Mouse (Mus musculus) leukemia stem cell, adult 10-12 weeks (primary cell): ENCODE results near the gene Mcpt4. TPM values are rescaled to one million over a fixed set of nuclear protein-coding genes. Genes with fewer than 3 reads are reported as not detected.

ENCODE experiments used
- polyA plus RNA-seq: library from polyadenylated mRNA; stranded (reverse); fragments of >175 nt; gene quantifications from 2 replicates; pipeline ENCODE4 v1.2.3, GENCODE M21; 2012; ENCODE audit warnings: low replicate concordance

Gene Mcpt4
- 0.75 TPM in 1 of 2 replicates, not detected in the other for polyA plus RNA-seq

DNA sequence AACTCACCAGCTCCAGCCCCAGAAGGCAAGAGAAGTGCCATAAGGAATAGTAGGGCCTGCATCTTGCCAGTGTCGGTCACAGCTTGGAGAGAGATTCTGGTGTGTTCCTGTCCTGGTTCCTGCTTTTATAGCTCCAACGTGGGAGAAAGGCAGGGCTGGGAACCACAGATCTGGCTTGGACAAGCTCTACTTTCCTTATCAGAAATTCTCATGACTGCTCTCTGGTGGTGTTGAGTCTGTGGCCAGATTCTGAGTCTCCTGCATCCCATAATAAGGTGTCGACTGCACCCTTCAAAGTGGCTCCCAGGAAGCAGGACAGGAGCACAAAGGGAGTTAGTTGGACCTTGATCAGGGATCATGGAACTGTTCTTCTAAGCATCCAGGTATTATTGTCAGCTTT is at the start of gene Mcpt4:
TSS of gene Mcpt4 (minus strand) at position 101 of the 400 bp plus-strand sequence.

DNA sequence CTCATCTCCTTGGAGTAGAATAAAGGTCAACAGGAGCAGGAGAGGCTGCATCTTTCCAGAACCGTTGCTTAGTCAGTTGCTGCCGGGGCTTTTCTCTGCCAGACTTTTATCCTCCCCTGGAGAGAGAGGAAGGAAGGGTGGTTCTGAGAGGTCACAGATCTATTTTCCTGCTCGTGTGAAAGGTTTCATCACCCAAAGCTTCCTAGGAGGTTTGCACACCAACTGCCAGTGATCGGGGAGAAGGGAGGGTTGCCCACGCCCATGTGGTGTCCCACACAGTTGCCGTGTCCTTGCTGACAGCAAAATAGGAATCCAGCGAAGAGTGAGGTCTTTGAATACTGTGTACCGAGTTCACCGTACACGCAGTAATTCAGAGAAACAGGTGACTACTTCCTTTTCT is 40.3 kb upstream of the Mcpt4 start, which contains the start of gene Ctsg:
TSS of gene Ctsg (minus strand) at position 189 of the 400 bp plus-strand sequence.

DNA sequence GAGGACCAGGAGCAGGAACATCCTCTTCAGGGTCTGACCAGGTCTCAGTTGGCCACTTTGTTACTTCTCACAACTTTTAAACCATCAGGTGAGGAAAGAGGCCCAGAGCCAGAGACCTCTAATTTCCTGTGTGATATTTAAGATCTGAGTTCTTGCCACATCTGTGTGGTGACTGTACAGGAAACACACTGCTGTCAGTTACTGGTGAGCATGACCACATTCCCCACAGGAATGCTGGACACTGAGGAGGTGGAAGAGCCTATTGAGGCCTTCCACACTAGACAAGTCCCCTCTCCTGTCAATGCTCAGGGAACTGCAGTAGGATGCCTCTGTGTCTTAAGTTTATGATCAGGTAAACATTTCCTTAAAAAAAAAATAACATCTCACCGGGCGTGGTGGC is 23.1 kb upstream of the Mcpt4 start, which contains the start of gene Mcpt8:
TSS of gene Mcpt8 (minus strand) at position 107 of the 400 bp plus-strand sequence.

DNA sequence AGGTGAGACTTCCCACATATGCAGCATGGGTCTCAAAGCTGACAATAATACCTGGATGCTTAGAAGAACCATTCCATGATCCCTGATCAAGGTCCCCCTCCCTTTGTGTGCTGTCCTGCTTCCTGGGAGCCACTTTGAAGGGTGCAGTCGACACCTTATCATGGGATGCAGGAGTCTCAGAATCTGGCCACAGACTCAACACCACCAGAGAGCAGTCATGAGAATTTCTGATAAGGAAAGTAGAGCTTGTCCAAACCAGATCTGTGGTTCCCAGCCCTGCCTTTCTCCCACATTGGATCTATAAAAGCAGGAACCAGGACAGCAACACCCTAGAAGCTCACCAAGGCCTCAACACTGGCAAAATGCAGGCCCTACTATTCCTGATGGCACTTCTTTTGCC is 20.3 kb downstream of the Mcpt4 start, which contains the start of gene Mcpt2:
TSS of gene Mcpt2 (plus strand) at position 250 of the 400 bp plus-strand sequence.

DNA sequence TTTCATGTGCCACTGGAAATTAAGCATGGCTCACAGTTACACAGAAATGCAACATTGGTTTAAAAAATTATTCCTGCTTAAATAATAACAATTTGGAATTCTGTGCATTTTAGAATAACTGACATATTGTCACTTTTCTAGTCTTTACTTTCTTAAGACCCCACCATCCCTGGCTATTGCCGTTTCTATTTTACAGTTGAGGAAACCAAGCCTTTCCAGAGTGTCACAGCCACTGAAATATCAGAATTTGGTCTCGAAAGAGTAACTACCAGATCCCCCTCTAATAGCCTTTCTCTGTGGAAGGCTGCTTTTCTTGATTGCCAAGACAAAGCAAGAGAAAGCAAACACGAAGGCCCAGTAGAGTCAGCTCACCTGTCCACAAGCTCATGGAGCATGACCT is 31.7 kb downstream of the Mcpt4 start, which contains the start of gene Mcpt9:
TSS of gene Mcpt9 (minus strand) at position 101 of the 400 bp plus-strand sequence.

DNA sequence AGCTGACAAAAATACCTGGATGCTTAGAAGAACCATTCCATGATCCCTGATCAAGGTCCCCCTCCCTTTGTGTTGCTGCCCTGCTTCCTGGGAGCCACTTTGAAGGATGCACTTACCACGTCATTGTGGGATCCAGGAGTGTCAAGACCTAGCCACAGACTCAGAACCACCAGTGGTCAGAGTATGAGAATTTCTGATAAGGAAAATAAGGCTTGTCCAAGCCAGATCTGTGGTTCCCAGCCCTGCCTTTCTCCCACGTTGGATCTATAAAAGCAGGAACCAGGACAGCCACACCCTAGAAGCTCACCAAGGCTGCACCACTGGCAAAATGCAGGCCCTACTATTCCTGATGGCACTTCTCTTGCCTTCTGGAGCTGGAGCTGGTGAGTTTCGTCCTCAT is 44.4 kb downstream of the Mcpt4 start, which contains the start of gene Mcpt1:
TSS of gene Mcpt1 (plus strand) at position 301 of the 400 bp plus-strand sequence.

Other genes starting within 250 kb of the Mcpt4 start
- 0.20 and 0.88 TPM in 2 replicates for gene Nfatc4, start 239.2 kb downstream of the Mcpt4 start, polyA plus RNA-seq
- gene Nynrin, start 208.3 kb downstream of the Mcpt4 start, polyA plus RNA-seq, result 0.07 and 0.18 TPM in 2 replicates
- not detected in 2 replicates for gene Cbln3, start 177.9 kb downstream of the Mcpt4 start, polyA plus RNA-seq
- gene Khnyn, start 177.4 kb downstream of the Mcpt4 start, polyA plus RNA-seq, result 8.0 and 11.3 TPM in 2 replicates
- gene Sdr39u1, start 162.0 kb downstream of the Mcpt4 start, polyA plus RNA-seq, result 7.5 and 10.8 TPM in 2 replicates
- 0.23 and 0.34 TPM in 2 replicates for gene Cma1, start 117.6 kb downstream of the Mcpt4 start, polyA plus RNA-seq
- not detected in 2 replicates for gene Cma2, start 111.3 kb downstream of the Mcpt4 start, polyA plus RNA-seq
- gene Mcpt1, start 44.3 kb downstream of the Mcpt4 start, polyA plus RNA-seq, result 0.35 TPM in 1 of 2 replicates, not detected in the other
- gene Mcpt9, start 31.8 kb downstream of the Mcpt4 start, polyA plus RNA-seq, result not detected in 2 replicates
- not detected in 2 replicates for gene Mcpt2, start 20.3 kb downstream of the Mcpt4 start, polyA plus RNA-seq
- 0.30 and 0.51 TPM in 2 replicates for gene Mcpt8, start 23.0 kb upstream of the Mcpt4 start, polyA plus RNA-seq
- gene Ctsg, start 40.3 kb upstream of the Mcpt4 start, polyA plus RNA-seq, result 0.55 and 0.97 TPM in 2 replicates
- not detected in 2 replicates for gene Gzme, start 58.3 kb upstream of the Mcpt4 start, polyA plus RNA-seq
- not detected in 2 replicates for gene Gzmd, start 70.3 kb upstream of the Mcpt4 start, polyA plus RNA-seq
- not detected in 2 replicates for gene Gzmg, start 97.3 kb upstream of the Mcpt4 start, polyA plus RNA-seq
- gene Gzmn, start 112.3 kb upstream of the Mcpt4 start, polyA plus RNA-seq, result not detected in 2 replicates
- not detected in 2 replicates for gene Gzmf, start 149.1 kb upstream of the Mcpt4 start, polyA plus RNA-seq
- gene Gzmc, start 172.3 kb upstream of the Mcpt4 start, polyA plus RNA-seq, result not detected in 2 replicates
- 0.20 and 0.52 TPM in 2 replicates for gene Gzmb, start 199.9 kb upstream of the Mcpt4 start, polyA plus RNA-seq